Mouse (Mus musculus) gastrocnemius, adult 8-10 months (tissue): Measurements from ENCODE around the gene Mtor. TPM values are rescaled to one million over a fixed set of nuclear protein-coding genes. Genes with fewer than 3 reads are reported as not detected.
A peak's percentile ranks its signal among the peaks of the same experiment; 100 is the strongest.

Experiments used
- DNase-seq, 2 experiments: peaks; one replicate each; pipeline ENCODE4 v3.0.0; 2022; ENCODE audit warnings: low spot score in 2 of 2
- total RNA-seq, 4 experiments: library from RNA; stranded (reverse); gene quantifications; 2 replicates each; pipeline ENCODE4 v1.2.4; 2022

Gene Mtor
- total RNA-seq, 4 experiments from 2014 or later: 32.2 to 37.8 (median 34.9) TPM

DNA sequence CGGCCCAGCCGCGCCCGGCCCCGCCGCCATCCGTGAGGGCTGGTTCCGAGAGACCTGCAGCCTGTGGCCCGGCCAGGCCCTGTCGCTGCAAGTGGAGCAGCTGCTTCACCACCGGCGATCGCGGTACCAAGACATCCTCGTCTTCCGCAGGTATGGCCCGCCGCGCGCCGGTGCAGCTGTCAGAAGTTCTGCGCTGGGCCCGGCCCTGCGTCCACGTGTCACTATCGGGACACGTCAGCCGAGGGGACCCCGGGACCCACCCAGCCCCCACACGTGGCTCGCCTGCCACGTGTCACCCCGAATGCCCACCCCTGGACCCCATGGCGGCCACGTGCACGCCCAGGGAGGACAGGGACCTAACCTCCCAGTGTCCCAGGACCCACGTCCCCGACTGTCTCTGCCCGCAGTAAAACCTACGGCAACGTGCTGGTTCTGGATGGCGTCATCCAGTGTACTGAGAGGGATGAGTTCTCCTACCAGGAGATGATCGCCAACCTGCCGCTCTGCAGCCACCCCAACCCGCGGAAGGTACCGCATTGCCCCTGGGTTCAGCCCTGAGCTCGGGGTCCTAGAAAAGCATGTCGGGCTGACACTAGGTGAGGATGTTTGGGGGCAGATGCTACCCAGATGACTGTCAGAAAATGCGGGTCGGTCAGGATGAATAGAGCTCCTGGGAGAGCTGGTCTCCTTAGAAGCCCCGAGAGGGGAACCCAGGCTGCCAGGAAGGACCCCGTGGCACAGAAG lies 143.4 kb downstream of the Mtor start:
- no peak for DNase-seq

DNA sequence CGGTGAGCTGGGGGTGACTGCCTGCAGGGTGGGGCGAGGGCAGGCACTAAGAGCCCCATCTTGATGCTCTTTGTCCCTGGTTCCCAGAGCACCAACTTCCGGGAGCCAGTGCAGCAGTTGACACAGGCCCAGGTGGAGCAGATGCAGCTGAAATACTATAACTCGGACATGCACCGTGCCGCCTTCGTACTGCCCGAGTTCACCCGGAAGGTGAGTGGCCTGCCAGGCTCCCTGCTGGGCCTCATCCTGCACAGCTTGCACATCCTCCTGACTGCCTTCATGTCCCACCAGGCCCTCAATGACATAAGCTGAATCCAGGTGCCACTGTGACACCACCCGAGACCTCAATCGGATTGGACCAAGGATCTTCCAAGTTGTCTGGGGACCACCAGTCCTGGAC lies 145.6 kb downstream of the Mtor start:
- DNase-seq: no peak

DNA sequence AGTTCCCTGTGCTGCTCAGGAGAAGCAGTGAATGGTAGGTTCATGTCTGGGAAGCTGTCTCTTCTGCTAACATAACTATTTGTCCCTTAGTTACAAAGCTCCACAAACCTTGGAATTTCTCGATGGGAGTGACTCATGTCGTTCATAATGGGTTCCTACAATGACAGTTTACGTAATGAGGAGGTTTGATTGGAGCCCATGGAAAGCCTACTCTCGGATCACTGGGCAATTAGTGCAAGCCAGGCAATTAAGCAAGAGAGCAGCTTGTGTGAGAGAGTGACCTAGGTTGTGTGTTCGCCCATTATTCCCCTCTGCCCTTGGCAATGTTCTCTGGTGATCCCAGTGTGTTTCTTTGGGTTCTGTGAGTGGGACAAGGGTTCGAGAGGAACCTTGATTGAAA lies 147.5 kb downstream of the Mtor start:
- no peak for DNase-seq

GRCm38 (mm10) chr4:148596731-148597130 lies 148.3 kb downstream of the Mtor start:
- DNase-seq: no peak

DNA sequence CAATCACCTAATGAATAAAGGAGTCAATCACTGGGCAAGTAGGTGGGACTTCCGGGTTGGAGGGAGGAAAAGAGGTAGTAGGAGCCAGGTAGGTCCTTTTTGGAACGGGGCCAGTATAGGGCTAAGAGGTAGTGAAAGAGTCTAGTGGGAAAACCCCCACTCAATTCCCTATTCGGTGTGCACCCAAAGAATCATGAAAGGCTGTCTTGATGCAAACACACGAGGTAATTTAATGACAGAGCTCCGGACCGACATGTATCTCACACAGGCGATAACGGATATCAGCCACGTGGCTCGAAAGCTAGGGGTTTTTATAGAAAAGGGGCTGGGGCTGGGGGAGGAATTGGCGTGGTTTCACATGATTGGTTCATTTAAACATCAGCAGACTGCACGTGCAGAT lies 150.4 kb downstream of the Mtor start:
- DNase-seq: no peak

DNA sequence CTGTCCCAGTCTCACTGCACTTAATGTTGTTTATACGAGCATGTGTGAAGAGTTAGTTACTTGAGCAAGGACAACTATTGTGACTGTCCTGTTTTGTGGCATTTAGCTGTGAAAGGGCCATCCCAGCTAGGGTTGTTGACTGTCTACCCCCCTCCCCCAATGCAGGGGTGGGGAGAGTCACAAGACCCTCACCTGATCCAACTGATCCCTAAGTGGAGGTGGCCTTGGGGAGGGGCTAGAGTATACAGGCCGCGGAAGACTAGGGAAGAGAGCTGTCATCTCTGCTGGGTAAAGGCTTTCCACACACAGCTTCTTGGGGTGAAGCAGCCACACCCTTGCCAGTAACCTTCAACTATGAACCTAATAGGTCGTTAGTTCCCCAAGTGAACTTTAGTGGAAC lies 151.9 kb downstream of the Mtor start:
- no peak for DNase-seq

GRCm38 (mm10) chr4:148601871-148602270 lies 153.5 kb downstream of the Mtor start:
- no peak for DNase-seq

GRCm38 (mm10) chr4:148602357-148603120 lies 154.1 kb downstream of the Mtor start, which contains the start of gene Masp2:
Gene Masp2 (plus strand): TSS chr4:148602554.
- DNase-seq: no peak

DNA sequence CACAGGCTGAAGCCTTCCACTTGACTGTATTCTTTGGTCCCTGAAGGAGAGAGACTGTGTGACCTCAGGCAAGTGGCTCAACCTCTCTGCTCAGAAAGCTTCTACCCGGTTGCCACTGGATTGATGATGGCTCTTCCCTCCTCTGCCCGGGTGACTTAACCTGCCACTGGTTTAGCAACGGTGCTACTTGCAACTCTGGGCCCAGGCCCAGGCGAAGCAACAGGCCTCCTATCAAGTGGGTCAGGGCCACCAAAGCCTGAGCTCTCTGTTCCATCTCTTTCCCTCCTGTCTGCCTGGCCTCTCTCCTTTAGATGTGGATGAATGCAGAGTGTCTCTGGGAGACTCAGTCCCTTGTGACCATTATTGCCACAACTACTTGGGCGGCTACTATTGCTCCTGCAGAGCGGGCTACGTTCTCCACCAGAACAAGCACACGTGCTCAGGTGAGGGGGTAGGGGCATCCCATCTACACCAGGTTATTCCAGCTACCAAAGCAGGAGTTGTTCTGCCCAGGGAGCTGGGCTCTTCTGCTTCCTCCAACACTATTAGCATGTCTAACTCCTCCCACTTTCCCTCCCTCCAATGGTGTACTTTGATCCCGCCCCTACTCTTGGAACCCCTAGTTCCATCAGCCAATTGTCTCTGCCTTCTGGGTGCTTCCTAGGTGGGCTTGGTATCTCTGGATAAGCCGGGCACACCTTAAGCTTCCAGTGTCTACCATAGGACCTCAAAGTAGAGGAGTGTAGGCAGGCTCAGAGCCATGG lies 155.1 kb downstream of the Mtor start:
- no peak for DNase-seq

DNA sequence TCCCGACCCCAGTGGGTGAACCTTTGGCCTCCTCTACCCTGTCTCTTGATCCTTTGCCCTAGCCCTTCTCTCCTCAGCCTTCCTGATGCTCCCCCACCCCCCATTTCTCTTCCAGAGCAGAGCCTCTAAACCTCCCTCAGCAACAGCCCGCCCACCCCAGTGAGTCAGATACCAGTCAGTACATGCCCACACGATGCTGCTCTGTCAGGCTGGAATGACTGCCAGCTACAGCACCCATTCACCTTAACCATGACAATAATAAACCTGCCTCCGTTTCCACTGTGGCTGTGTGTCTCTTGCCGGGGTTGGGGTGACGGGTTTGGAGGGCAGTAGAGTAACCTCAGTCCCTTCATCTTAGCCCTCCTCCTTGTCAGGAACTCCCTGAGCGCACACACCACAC lies 155.7 kb downstream of the Mtor start:
- DNase-seq: no peak

- DNase-seq: peak in 1 of 2 experiments; percentile 36
These were observed 156.2 kb downstream of the Mtor start for GRCm38 (mm10) chr4:148604541-148605165.

Other genes with a start within 250 kb of the Mtor start
- under 1 TPM in 2 of 4 experiments, not detected in 2; 0.10 to 0.11 TPM for gene Disp3, start 160.6 kb upstream of the Mtor start, total RNA-seq
- 10 to 100 TPM in 1 of 4 experiments, 1 to 10 TPM in 3; 8.4 to 17.1 (median 9.5) TPM for gene Ubiad1, start 3.8 kb upstream of the Mtor start, total RNA-seq
- gene Angptl7, start 51.8 kb downstream of the Mtor start, total RNA-seq: 10 to 100 TPM in 2 of 4 experiments, 1 to 10 TPM in 2; 5.3 to 49.1 (median 25.5) TPM
- 10 to 100 TPM; 14.7 to 20.8 (median 17.6) TPM for gene Exosc10, start 109.8 kb downstream of the Mtor start, total RNA-seq
- gene Srm, start 142.9 kb downstream of the Mtor start, total RNA-seq: 10 to 100 TPM; 11.1 to 15.7 (median 12.5) TPM
- under 1 TPM; 0.24 to 0.56 (median 0.53) TPM for gene Masp2, start 153.9 kb downstream of the Mtor start, total RNA-seq
- 100 to 1,000 TPM; 116 to 129 (median 124) TPM for gene Tardbp, start 178.4 kb downstream of the Mtor start, total RNA-seq
- gene Gm572, start 194.7 kb downstream of the Mtor start, total RNA-seq: 1 to 10 TPM; 7.3 to 9.2 (median 8.8) TPM